Mouse (Mus musculus): ENCODE measurements around the gene Ppt2. TPM values are rescaled to one million over a fixed set of nuclear protein-coding genes. Genes with fewer than 3 reads are reported as not detected.

Ppt2 gene
- total RNA-seq, 1 experiment from 2014 or later: 23.2 TPM

- ATAC-seq (replicated peaks in 1 of 2; ENCODE audit: insufficient read depth in 1 of 2, low FRiP score in 2 of 2, low TSS enrichment in 1 of 2, low read depth in 1 of 2, poor library complexity in 2 of 2, severe bottlenecking in 2 of 2): peak; percentile 81
Measured at GRCm38 (mm10) chr17:34603375-34604060, 24.8 kb downstream of the Ppt2 start, which contains the start of gene Rnf5. Gene Rnf5 (minus strand): TSS chr17:34603690.

GRCm38 (mm10) chr17:34601796-34602195 is 26.5 kb downstream of the Ppt2 start:
- no peak for ATAC-seq (replicated peaks in 1 of 2; ENCODE audit: insufficient read depth in 1 of 2, low FRiP score in 2 of 2, low TSS enrichment in 1 of 2, low read depth in 1 of 2, poor library complexity in 2 of 2, severe bottlenecking in 2 of 2)

GRCm38 (mm10) chr17:34599891-34600290 is 28.4 kb downstream of the Ppt2 start:
- no peak for ATAC-seq (replicated peaks in 1 of 2; ENCODE audit: insufficient read depth in 1 of 2, low FRiP score in 2 of 2, low TSS enrichment in 1 of 2, low read depth in 1 of 2, poor library complexity in 2 of 2, severe bottlenecking in 2 of 2)

- no peak for ATAC-seq (replicated peaks in 1 of 2; ENCODE audit: insufficient read depth in 1 of 2, low FRiP score in 2 of 2, low TSS enrichment in 1 of 2, low read depth in 1 of 2, poor library complexity in 2 of 2, severe bottlenecking in 2 of 2)
Measured at GRCm38 (mm10) chr17:34597566-34598095, 30.7 kb downstream of the Ppt2 start, which contains the start of gene Ager. Gene Ager (plus strand): TSS chr17:34597862.

GRCm38 (mm10) chr17:34596098-34596497 is 32.2 kb downstream of the Ppt2 start:
- ATAC-seq (replicated peaks in 1 of 2; ENCODE audit: insufficient read depth in 1 of 2, low FRiP score in 2 of 2, low TSS enrichment in 1 of 2, low read depth in 1 of 2, poor library complexity in 2 of 2, severe bottlenecking in 2 of 2): no peak

- no peak for ATAC-seq (replicated peaks in 1 of 2; ENCODE audit: insufficient read depth in 1 of 2, low FRiP score in 2 of 2, low TSS enrichment in 1 of 2, low read depth in 1 of 2, poor library complexity in 2 of 2, severe bottlenecking in 2 of 2)
Measured at GRCm38 (mm10) chr17:34593752-34594525, 34.4 kb downstream of the Ppt2 start.

- ATAC-seq (replicated peaks in 1 of 2; ENCODE audit: insufficient read depth in 1 of 2, low FRiP score in 2 of 2, low TSS enrichment in 1 of 2, low read depth in 1 of 2, poor library complexity in 2 of 2, severe bottlenecking in 2 of 2): no peak
Measured at GRCm38 (mm10) chr17:34592581-34593549, 35.4 kb downstream of the Ppt2 start.

- ATAC-seq (replicated peaks in 1 of 2; ENCODE audit: insufficient read depth in 1 of 2, low FRiP score in 2 of 2, low TSS enrichment in 1 of 2, low read depth in 1 of 2, poor library complexity in 2 of 2, severe bottlenecking in 2 of 2): peak; percentile 33 to 43; a peak in 2 of 4 replicates
Measured at GRCm38 (mm10) chr17:34591994-34592375, 36.3 kb downstream of the Ppt2 start.

- ATAC-seq (replicated peaks in 1 of 2; ENCODE audit: insufficient read depth in 1 of 2, low FRiP score in 2 of 2, low TSS enrichment in 1 of 2, low read depth in 1 of 2, poor library complexity in 2 of 2, severe bottlenecking in 2 of 2): no peak
Measured at GRCm38 (mm10) chr17:34591029-34591993, 37.0 kb downstream of the Ppt2 start, which contains the start of gene Pbx2. Gene Pbx2 (plus strand): TSS chr17:34591266.

- ATAC-seq (replicated peaks in 1 of 2; ENCODE audit: insufficient read depth in 1 of 2, low FRiP score in 2 of 2, low TSS enrichment in 1 of 2, low read depth in 1 of 2, poor library complexity in 2 of 2, severe bottlenecking in 2 of 2): no peak
Measured at GRCm38 (mm10) chr17:34590154-34590987, 37.9 kb downstream of the Ppt2 start.

GRCm38 (mm10) chr17:34589681-34590101 is 38.6 kb downstream of the Ppt2 start, which contains the start of gene Gpsm3:
Gene Gpsm3 (plus strand): TSS chr17:34589806.
- ATAC-seq (replicated peaks in 1 of 2; ENCODE audit: insufficient read depth in 1 of 2, low FRiP score in 2 of 2, low TSS enrichment in 1 of 2, low read depth in 1 of 2, poor library complexity in 2 of 2, severe bottlenecking in 2 of 2): no peak; a peak in 1 of 4 replicates

GRCm38 (mm10) chr17:34589206-34589605 is 39.1 kb downstream of the Ppt2 start:
- ATAC-seq (replicated peaks in 1 of 2; ENCODE audit: insufficient read depth in 1 of 2, low FRiP score in 2 of 2, low TSS enrichment in 1 of 2, low read depth in 1 of 2, poor library complexity in 2 of 2, severe bottlenecking in 2 of 2): no peak

- ATAC-seq (replicated peaks in 1 of 2; ENCODE audit: insufficient read depth in 1 of 2, low FRiP score in 2 of 2, low TSS enrichment in 1 of 2, low read depth in 1 of 2, poor library complexity in 2 of 2, severe bottlenecking in 2 of 2): no peak
Measured at GRCm38 (mm10) chr17:34588767-34589166, 39.5 kb downstream of the Ppt2 start.

GRCm38 (mm10) chr17:34587814-34588213 is 40.5 kb downstream of the Ppt2 start:
- no peak for ATAC-seq (replicated peaks in 1 of 2; ENCODE audit: insufficient read depth in 1 of 2, low FRiP score in 2 of 2, low TSS enrichment in 1 of 2, low read depth in 1 of 2, poor library complexity in 2 of 2, severe bottlenecking in 2 of 2)

- peak; percentile 39 to 56 for ATAC-seq (replicated peaks in 1 of 2; ENCODE audit: insufficient read depth in 1 of 2, low FRiP score in 2 of 2, low TSS enrichment in 1 of 2, low read depth in 1 of 2, poor library complexity in 2 of 2, severe bottlenecking in 2 of 2)
Measured at GRCm38 (mm10) chr17:34587423-34587811, 40.9 kb downstream of the Ppt2 start.

Measured in hematopoietic stem cell, adult 5-6 weeks (primary cell).